Mouse (Mus musculus) layer of hippocampus, postnatal 36 days (tissue): ENCODE results near the gene Jade1. TPM values are rescaled to one million over a fixed set of nuclear protein-coding genes. Genes with fewer than 3 reads are reported as not detected.

Experiments
- DNase-seq, 2 experiments: peaks; one replicate each; pipeline ENCODE4 v3.0.0; 2022
- total RNA-seq, 2 experiments: library from RNA; stranded (reverse); gene quantifications; 2 replicates each; pipeline ENCODE4 v1.2.3; 2021

Jade1 gene
- total RNA-seq, 2 experiments from 2014 or later: 26.5 to 29.1 TPM

DNA sequence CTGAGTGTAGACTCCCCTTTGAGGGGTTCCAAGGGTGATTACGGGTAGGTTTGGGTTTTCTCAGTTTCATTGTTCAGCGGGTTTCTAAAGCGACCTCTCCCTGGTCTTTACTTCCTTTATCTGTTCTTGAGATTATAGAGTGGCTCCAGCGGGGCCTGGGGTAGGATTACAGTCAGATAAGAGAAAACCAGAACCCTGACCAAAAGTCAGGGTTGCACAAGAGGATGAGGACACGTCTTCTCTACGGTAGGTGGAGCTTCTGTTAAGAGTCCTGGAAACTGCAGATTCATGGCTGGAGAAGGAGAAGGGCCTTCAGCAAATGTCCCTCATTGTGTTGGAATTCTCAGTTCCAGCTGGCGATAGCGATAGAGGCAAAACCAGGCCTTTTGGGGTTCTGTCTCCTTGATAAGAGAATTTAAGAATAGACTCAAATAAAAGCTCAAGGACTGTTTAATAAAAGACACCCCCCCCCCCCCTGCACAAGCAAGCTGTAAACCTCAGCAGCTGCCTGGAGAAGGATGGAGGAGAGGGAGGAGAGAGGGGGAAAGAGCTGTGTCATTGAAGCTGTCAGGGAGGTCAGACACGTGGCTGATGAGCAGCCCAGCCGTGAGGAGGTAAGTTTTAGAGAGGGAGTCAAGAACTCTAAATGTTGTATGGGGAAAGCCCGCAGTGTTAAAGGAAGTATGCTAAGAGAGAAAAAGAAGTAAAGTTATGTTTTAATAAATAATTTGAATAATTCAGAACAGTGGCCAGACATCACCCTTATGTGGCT, 2.6 kb upstream of the Jade1 start:
- no peak for DNase-seq

DNA sequence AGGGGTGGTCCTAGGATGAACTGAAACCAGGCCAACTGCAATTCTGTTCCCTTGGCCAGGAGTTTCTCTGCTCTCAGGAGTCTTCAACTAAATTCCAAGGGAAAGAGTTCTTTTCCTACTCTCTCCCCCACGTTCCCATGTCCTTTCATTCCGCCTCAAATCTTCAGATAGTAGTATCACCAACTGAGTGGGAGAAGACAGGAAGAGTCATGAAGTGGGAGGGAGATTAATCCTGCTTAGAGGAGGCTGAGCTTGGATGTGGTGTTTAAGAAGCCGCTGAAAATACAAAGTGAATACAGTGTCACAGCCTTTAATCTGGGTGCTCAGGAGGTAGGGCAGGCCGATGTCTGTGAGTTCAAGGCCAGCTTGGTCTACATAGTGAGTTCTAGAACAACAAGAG, 1.9 kb upstream of the Jade1 start:
- no peak for DNase-seq

DNA sequence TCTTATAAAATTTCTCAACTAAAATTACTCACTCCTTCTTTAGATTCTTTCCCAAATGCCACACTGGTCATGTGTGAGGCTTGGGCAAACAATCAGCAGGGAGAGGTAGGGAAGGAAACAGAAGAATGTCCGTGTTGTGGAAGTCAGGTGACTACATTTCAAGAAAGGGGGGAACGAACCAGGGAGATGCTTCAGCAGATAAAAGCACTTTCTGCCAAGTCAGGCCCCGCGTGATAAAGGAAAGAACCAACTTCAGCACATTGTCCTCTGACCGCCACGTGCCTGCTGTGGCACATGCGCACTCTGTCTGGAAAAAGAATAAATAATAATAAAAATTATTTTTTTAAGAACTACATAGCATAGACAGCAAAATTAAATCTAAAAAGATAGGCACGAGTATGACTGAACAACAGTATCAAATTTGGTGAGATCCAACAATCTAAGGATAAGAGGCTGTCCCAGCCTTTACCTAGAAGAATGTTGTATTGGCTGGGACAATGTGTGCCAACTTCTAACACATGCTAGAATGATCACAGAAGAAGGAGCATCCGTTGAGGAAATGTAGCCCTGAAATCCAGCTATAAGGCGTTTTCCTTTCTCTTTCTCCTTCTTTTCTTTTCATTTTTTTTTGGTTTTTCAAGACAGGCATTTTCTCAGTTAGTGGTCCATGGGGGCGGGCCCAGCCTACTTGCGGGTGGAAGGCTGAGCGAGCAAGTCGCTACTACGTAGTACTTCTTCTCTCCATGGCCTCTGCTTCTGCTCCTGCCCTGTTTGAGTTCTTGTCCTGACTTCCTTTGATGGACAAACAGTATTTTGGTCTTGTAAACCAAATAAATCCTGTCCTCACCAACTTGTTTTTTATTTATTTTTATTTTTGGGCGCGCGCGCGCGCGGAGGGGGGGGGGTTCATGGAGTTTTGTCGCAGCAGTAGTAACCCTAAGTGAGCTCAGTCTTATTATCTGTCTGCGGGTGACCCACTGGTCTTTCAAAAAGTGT, 753 bp upstream of the Jade1 start:
- no peak for DNase-seq

DNA sequence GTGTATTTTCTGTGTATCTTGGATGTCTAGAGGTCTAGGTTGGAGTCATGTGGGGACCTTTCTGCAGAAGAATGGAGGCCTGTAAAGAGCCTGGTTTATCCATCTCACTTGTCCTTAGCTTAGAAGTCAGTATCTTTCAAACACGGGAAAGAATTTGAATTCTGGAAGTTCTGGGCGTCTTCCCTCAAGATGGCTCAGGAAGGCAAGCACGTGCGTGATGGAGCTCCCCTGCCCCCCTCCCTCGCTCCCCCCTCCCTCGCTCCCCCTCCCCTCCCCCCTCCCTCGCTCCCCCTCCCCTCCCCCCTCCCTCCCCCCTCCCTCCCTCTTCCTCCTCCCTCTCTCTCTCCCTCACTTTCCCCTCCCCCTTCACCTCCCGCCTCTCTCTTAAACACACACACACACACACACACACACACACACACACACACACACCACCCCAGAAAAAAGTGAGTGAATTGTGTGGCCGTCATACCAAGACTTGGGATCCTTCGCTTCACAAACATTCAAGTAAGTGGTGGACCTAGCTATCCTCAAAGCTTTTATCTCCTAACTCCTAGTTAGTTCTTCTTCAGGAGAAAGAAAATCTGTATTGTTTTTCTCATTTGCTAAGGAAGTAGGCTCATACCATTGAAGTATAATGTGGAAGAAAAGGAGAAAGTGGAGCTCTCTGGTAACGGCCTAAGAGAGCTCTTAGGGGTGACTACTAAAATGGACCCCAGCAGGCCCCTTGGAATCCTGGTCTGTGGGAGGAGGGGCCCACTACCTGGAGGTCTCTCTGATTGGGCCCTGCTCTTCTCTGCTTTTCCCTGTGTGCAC, 1.1 kb downstream of the Jade1 start:
- DNase-seq: no peak

DNA sequence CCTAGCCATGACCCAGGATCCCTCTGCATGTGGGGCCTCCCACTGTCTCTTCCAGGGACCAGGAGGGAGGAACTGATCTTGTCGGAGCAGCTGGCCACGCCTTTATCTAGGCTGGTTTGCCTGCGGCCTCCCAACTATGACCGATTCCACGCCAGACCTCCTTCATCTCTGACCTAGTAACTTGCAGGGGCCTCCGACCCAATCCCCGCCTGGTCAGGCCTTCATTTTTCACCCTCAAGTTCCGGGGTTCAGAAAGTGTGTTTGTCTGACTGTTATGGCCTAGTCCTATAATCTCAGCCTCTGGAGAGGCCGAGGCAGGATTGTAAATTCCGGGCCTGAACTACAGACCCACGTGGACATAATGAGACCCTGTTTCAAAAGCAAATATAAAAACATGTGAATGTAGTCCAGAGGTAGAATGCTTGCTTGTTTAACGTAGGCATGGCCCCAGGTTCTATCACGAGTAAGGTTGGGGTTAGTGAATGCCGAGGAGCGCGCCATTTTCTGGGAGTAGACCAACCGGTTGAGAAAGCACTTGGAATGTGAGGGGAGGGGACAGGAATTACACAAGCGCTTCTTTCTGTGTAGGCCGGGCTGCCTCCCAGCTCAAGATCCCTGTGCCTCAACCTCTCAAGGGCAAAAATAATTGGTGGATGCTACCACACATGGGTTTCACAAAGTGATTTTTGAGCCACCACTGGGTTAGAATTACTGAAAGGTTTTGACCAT, 1.9 kb downstream of the Jade1 start:
- DNase-seq: no peak

DNA sequence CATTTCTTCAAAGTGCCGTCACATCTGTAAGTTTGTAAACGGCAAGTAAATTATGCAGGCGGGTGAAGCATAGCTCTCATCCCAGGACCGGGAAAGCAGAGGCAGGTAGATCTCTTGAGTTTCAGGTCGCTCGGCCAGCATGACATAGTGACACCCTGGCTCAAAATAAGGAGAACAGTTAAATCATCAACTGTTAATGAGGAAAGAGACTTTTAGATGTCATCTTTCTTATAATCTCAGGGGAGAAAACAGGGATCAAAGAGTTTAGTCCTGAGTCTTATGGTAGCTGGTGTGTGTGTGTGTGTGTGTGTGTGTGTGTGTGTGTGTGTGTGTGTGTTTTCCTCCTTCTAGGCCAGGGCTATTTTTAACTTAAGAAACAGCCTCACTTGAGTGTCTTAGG, 5.0 kb downstream of the Jade1 start:
- no peak for DNase-seq

DNA sequence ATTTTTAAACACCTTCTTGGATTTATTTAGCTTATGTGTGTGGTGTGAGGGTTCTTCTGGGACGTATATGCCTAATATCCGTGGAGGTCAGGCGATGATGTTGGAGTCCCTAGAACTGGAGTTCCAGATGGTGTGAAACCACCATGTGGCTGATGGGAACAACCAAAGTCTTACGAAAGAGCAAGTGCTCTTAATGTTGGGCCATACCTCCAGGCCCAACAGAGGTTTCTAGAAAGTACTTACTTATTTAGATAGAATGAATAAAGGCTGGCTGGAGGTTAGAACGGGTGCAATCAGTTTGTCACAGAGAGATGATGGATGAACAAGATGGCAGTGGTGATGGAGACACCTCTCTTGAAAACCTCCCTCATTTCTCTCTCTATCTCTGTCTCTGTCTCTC, 6.3 kb downstream of the Jade1 start:
- no peak for DNase-seq

DNA sequence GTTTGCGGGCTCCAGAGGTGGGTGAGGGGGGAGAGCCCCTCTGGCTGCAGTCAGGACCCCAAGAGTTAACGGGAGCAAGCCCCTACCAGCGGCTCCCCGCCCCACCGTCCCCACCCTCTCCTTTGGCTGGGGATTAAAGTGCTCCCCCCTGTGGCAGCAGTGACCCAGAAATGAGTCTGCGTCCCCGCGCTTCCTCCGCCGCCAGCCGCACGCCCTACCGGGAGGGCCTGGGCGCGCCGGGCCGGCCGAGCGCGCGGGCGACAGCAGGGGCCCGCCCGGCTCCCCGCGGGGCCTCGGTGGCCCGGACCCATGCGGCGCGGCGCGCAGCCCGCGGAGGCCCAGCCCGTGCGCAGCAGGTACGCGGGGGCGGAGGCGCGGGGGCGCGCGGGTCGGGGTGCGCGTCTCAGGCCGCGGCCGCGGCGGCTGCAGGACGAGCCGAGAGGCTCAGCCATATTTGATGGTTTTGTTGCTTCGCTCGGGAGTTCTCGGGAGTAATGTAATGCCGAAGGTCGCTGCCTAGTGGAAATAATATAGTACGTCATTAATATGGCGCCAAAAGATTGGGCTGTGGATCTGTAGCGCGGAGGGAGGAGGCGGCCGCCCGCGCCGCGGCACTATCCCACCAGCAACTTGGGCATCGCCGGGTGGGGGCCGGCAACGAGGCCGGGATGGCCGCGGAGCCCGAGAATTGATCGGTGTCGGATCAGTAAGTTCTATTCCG, 7.8 kb downstream of the Jade1 start:
- DNase-seq: peak; percentile 64 to 81

DNA sequence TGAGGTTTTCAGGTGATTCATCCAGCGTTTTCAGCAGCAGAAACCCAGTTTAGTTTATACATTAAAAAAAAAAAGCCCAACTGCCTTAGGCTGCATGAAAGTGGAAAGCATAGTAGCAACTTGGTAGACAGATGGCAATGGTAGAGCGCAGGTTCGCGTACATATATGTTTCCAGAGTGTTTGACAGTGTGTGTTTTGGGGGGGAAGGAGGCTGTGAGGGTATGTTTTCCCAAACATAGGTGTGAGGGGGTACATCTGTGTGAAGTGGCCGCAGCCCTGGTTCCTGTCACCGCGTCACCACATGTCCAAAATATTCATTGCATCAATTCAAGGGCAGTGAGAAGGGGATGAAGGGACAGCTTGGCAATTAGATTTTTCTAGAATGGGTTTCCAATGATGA, 8.5 kb downstream of the Jade1 start:
- no peak for DNase-seq

DNA sequence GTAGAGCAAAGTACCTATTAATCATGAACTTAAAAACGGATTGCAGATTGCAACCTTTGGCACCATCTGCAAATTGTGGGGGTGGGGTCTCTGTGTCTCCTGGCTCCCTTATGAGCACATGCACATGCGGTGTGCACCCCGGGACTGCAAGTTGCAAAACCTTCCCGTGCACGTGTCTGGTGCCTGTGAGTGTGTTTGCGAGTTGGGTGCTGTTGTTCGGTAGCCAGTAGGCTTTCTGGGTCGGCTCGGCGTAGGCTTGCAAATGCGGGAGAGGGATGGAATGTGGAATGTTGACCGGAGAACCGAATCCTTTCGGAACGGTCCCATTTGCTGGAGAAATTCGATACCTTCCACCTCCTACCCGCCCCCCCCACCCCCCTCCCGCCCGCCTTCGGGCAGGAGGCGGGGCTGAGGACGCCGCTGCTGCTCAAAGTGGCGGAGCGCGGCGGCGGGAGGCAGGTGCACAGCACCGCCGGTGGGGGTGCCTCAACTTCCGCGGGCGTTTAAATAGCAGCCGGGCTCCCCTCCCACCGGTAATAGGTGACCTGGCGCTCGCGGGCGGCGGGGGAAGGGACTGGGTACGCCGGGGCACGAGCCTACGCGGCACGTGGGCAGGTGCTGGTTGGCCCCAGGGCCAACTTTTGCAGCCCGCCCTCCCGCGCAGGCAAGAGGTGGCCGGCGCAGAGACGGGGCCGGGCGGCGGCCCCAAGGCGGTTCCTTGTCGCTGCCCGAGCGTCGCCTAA, 9.1 kb downstream of the Jade1 start:
- DNase-seq: peak; percentile 62 to 66

DNA sequence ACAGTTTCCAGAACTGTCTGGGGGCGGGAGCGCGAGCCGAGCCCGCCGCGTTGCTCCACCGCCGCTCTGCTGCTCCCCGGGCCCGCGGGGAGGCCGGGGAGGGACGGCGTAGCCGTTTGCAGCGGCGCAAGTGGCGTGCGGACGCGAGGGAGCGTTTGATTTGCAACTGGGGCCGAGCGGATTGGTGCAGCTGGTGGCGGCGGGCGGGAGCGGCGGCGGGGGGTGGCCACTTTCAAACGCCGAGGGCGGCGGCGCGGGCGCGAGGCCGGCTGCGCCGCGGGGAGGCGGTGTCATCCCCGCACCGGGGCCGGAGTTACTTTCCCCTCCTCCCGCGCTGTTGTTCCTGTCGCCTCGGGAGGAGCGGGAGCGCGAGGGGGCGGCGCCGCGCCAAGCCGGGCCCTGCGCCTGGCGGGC, 9.9 kb downstream of the Jade1 start:
- peak; percentile 88 for DNase-seq

DNA sequence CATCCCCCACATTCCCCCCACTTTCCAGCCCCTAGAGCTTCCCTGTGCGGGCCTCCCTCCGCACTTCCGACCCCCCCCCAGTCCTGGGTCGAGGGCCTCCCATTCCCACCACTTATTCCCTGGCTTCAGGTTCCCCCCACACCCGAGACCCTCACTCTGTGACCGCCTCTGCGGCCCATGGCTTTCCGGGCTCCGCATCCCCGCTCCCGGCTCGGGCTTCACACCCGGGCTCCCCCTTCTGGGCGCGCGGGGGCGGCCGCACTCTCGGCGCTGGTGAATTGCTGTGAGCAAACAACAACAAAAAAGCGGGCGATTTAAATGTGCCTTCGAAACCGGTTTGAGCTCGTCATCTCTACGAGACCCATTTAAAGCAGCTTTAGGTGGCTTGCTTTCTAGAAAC, 10.4 kb downstream of the Jade1 start:
- DNase-seq: peak; percentile 79 to 82

DNA sequence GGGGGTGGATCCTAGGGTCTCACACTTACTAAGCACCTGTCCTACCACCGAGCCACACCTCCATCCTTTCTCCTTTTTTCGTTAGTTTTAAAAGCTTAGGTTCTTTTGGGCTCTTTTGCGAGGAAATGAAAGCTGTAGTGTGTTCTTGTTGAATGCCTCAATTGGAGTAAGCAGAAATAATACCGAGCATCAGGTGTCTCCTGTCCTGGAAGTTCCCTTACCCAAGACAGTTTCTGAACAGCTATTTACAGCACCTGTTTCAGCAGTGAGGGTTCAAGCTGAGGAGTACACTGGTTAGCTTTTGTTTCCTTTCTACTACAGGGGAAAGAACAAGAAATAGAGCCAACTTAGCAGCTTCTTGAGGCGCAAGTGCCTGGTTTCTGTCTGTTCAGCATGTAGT, 14.4 kb downstream of the Jade1 start:
- no peak for DNase-seq

DNA sequence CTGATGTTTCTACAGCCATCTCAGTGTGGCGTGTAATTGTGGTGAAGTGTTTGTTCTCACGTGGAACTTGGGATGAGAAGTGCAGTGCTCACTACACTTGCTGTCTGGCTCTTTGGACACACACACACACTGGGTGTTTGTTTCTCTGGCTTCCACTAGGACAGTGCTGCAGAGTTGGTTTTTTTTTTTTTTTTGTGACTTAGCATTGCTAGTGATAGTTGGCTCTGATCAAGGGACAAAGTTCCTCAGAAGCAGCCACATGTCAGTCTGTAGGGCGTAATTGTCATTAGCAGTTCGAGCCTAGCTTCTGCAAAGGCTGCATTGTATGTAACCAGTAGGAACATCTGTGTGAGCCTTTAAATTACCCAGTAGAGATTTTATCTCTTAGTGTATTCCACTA, 16.6 kb downstream of the Jade1 start:
- DNase-seq: no peak

DNA sequence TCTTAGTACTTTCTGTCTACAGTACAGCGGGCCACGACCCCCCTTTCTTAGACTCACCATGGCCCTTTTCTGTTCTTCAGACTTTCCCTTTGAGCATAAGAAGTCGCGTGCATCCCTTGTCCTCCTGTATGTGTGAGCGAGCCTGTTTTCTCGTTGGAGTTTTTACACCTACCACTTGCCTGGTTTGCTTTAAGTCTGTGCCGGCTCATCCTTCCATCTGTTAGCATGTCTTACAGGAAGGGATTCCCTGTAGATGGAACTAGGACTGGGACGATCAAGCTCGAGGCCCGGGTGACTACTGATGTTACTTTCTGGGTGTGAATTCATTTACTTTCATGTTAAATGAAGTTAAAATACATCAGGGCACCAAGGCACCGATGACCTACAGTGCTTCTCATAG, 17.4 kb downstream of the Jade1 start:
- DNase-seq: no peak

DNA sequence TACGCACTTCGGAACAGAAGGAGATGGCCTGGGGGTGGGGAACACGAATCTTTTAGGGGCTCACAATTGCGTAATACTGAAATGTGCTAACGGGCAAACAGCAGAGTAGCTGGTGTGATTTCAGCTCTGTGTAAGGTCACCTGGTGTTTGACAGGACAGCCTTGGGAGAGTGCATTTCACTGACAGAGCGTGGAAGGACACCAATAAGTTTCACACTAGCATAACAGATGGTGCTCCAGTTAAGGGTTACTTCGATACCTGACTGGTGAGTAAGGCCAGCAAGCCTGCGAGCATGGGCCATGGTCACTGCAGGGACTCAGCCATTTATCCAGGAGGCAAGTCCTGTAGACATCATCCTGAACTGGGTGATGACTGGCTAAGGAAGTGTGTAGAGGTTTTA, 18.7 kb downstream of the Jade1 start:
- DNase-seq: no peak

DNA sequence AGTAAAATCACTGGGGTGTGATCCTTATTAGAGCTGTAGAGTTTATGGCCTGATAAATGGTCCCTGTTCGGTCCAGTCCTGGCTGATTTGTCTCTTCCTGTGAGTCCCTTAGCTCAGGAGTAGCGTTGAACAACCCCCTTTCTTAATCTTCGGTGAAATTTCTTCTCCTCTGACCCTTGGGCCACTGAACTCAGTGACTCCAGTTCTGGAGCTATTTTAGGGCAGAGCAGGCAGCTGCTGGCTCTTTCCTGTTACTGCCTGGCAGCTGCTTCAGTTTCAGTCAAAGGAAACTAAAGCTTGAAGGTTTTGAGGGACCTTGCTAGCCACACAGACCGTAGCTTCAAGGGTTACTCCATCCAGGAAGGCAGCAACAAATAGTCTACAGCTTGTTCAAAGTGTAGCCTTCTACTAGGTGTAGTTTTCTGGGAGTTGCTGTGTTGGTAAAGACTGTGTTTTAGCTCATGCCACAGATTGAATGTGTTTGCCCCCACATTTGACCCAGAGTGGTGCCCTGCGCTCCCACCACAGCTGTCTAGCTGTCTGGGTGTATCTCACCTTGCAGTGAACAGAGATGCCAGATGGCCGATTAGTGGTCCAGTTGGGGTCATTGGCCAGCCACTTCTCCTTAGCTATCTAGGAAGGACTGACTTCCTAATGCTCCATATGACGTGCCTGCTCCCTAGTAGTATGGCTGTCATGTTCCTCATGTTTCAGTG, 19.3 kb downstream of the Jade1 start:
- no peak for DNase-seq

DNA sequence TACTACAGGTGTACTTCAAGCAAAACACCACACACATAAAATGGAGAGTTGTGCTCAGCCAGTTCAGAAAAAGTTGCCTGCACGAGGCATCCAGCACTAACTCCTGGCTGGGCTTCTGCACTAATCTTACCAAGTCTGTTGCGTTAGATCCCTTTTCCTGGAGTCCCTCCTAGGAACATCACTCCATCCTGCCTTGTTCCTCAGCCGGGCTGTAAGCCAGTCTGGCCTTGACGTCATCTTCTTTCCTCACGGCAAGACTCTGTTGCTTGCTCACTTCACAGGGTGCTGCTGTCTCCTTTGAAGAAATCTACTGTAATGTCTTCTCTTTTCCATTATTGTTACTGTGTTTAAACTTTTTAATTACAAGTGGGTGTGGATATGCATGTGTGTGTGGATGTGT, 20.4 kb downstream of the Jade1 start:
- no peak for DNase-seq

DNA sequence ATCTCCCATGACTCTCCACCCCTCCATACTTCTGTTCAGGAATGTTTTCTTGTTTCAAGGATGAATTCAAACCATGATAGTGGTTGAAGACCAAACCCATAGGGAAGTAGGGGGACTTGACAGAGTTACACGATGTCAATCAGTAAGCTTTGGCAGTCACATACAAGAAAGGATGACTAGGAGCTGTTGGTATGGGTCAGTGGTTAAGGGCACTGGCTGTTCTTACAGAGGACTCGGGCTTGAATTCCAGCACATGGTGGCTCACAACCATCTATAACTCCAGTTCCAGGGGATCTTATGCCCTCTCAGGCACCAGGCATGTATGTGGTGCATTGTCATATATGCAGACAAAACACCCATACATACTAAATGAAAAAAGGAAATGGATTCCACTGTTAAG, 21.7 kb downstream of the Jade1 start:
- no peak for DNase-seq

DNA sequence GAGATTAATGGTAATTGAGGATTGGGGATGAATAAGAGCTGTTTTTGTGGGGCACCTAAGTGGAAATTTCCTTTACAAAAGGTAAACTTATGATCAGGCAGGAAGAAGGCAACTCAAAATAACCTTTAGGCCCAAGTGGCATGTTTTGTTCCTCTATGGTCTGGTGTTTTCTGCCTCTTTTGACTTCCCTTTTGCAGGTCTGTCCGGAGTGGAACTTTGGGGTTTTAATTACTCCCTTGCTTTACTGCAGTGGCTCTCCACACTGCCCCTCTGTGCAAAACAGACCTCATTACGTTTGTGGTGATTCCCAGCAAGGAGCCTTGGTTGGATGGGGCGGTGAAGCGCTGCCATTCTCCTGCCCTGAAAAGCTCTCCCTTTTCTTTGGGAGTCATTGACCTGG, 24.3 kb downstream of the Jade1 start:
- DNase-seq: no peak
